Mouse (Mus musculus) liver, embryonic 14.5 days (tissue): ENCODE measurements around the gene Fxyd7.

Source experiments
- CTCF ChIP-seq: IDR thresholded peaks from 2 replicates; pipeline ENCODE4 v1.5.1; 2016; ENCODE audit warnings: antibody characterized with exemption, low read depth, control low read depth
- EP300 ChIP-seq: IDR thresholded peaks from 2 replicates; pipeline ENCODE4 v1.6.1; 2016; ENCODE audit warnings: antibody characterized with exemption, low read depth

- TF ChIP-seq CTCF (no peak), EP300 (no peak)
Observed at GRCm38 (mm10) chr7:31055883-31056282, 4.6 kb upstream of the Fxyd7 start.
